Mouse (Mus musculus): ENCODE data around the gene Ssxa1. TPM values are rescaled to one million over a fixed set of nuclear protein-coding genes. Genes with fewer than 3 reads are reported as not detected.
"Not testable (repeated sequence)": the region's sequence is repeated elsewhere in the genome, so short reads cannot be mapped to it uniquely, and the experiment has no call there.

Ssxa1 gene
- polyA plus RNA-seq (2015; fragmentation: Nextera tagmentation; extraction: Ambion mirVana): not detected in 2 replicates

- 66% methylated on average over 4 of the region's 4 CpGs for WGBS
- H3K4me3 ChIP-seq: no peak within 1 kb of the TSS
- H3K27ac ChIP-seq (replicated peaks): no peak within 1 kb of the TSS
- H3K9ac ChIP-seq: no peak within 1 kb of the TSS
- H3K9me3 ChIP-seq: no peaks in the 10 kb centered on the region
- H3K27me3 ChIP-seq (replicated peaks): no peaks in the 10 kb centered on the region
- H3K4me2 ChIP-seq: no peak within 1 kb of the TSS
- no peaks in the 10 kb centered on the region for H3K36me3 ChIP-seq
- ATAC-seq (ENCODE audit: extremely low read depth, insufficient number of reproducible peaks, low FRiP score, low TSS enrichment): no peak
- H3K4me1 ChIP-seq: no peaks in the 10 kb centered on the region
These were observed at the start of gene Ssxa1 for GRCm38 (mm10) chrX:21115520-21115919. Gene Ssxa1, plus strand, starts transcription at chrX:21115820.

DNA sequence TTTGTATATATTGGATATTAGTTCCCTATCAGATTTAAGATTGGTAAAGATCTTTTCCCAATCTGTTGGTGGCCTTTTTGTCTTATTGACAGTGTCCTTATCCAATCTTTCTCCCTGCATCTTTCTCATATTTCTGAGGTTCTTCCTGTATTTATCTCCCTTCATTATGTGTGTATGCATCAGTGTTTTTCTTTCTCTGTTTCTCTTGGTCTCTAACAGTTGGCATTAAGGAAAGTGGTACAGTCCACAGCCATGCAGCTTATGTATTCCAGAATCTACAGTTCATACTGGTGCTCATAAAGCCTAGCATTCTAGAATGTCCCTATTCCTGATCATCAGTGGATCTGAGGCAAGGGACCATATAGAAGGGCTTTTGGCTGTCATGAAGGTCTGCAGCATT is 47.5 kb upstream of the Ssxa1 start, which contains the start of gene Spaca5:
Gene Spaca5 (plus strand): TSS at position 301 of the 400 bp plus-strand sequence.
- Histone ChIP-seq H3K4me2 (no peak within 1 kb of the TSS), H3K36me3 (no peaks in the 10 kb centered on the region), H3K9me3 (no peaks in the 10 kb centered on the region), H3K4me3 (no peak within 1 kb of the TSS), H3K27me3 (replicated peaks) (no peaks in the 10 kb centered on the region), H3K4me1 (no peaks in the 10 kb centered on the region), H3K27ac (replicated peaks) (no peak within 1 kb of the TSS), H3K9ac (no peak within 1 kb of the TSS)
- ATAC-seq (ENCODE audit: extremely low read depth, insufficient number of reproducible peaks, low FRiP score, low TSS enrichment): no peak

- 0 out of 2 replicates have a peak, but pooled peaks cover 1% of the 10 kb centered on the region for H3K9me3 ChIP-seq
- no peaks in the 10 kb centered on the region for H3K4me1 ChIP-seq
- H3K4me3 ChIP-seq: peak overlapping the region; percentile 58
- peak overlapping the region; percentile 68 for H3K4me2 ChIP-seq
- H3K36me3 ChIP-seq: peaks cover 5% of the 10 kb centered on the region
- WGBS: 28% methylated on average over 6 of the region's 6 CpGs
- 0 out of 2 replicates have a peak overlapping the region, but pooled peaks have one; percentile 70 for H3K27ac ChIP-seq (replicated peaks)
- H3K9ac ChIP-seq: peak overlapping the region; percentile 75
- no peaks in the 10 kb centered on the region for H3K27me3 ChIP-seq (replicated peaks)
- no peak for ATAC-seq (ENCODE audit: extremely low read depth, insufficient number of reproducible peaks, low FRiP score, low TSS enrichment)
These were observed 27.0 kb upstream of the Ssxa1 start for GRCm38 (mm10) chrX:21088645-21088982.

DNA sequence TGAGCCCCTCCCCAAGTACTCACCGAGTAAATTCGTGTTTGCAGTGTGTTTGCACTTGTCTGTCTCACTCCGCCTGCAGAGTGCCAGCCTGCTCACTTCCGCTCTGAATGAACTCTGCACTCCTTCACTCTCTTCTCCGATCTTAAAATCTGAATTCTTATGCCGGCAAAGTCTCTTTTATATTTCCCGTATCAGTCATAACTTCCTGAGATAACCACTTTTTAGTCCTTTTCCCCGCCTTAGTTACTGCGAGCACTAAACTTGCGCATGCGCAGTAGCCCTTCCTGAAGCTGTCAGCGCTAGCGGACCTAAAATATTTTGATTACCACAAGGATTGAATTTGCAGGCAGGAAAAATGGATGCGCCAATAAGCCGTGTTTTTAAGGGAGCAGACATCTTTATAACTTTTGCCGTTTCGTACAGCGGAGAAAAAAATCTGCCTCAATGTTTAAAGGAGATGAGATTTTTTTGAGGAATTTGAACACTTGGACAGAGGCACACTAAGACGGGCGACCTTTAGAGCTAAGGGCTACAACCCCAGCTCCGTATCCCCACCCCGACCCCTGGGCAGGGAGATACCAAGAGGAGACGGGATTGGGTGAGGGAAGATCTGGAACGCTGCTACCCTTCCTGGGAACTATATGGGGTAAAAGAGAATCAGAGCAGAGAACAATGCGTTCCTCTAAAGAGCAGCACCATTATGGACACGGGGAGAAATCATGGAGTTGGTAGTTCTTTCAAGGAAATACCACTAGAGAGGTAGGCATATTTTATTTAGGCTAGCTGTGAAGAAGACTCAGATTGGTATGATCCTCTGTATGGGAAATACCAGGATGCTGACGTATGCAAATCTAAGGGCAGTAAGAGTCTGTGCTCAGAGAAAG is 26.4 kb upstream of the Ssxa1 start, which contains the start of gene Zfp300:
Gene Zfp300 (minus strand): TSS at position 545 of the 884 bp plus-strand sequence.
- no peak for ATAC-seq (ENCODE audit: extremely low read depth, insufficient number of reproducible peaks, low FRiP score, low TSS enrichment)
- 13% methylated on average over 27 of the region's 27 CpGs for WGBS

DNA sequence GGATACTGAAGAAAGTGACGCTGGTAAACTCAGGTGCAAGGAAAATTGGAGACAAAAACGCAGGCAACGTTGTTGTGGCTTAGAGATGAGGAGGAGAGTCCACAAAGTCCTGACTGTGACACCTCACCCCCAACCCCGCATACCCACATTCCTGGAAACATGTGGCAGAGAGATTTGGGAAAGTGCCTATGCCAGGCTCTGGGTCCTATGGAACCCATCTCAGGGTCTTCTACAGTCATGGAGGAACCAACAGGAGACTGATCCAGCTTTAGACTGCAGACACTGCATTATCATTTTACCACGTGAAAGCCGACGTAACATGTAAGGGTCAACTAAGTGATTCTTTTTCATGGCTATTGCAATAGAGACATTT is 25.8 kb upstream of the Ssxa1 start:
- H3K27me3 ChIP-seq (replicated peaks): no peaks in the 10 kb centered on the region
- H3K27ac ChIP-seq (replicated peaks): no peak overlapping the region; the same call in 1 of the 2 replicates
- H3K9me3 ChIP-seq: no peaks in the 10 kb centered on the region
- 51% methylated on average over 7 of the region's 7 CpGs for WGBS
- no peak for ATAC-seq (ENCODE audit: extremely low read depth, insufficient number of reproducible peaks, low FRiP score, low TSS enrichment)
- no peaks in the 10 kb centered on the region for H3K36me3 ChIP-seq
- H3K4me1 ChIP-seq: no peaks in the 10 kb centered on the region
- peak overlapping the region; percentile 75; the same call in 1 of the 2 replicates for H3K9ac ChIP-seq
- peak overlapping the region; percentile 58 for H3K4me3 ChIP-seq
- H3K4me2 ChIP-seq: peak overlapping the region; percentile 68

More for the DNA sequence above, 26.4 kb upstream of the Ssxa1 start, which contains the start of gene Zfp300:
- no peaks in the 10 kb centered on the region for H3K9me3 ChIP-seq
- H3K4me3 ChIP-seq: peak within 1 kb of the TSS; percentile 58
- no peaks in the 10 kb centered on the region for H3K27me3 ChIP-seq (replicated peaks)
- no peaks in the 10 kb centered on the region for H3K36me3 ChIP-seq
- H3K27ac ChIP-seq (replicated peaks): peak within 1 kb of the TSS; percentile 70
- peak within 1 kb of the TSS; percentile 68 for H3K4me2 ChIP-seq
- H3K9ac ChIP-seq: peak within 1 kb of the TSS; percentile 75
- H3K4me1 ChIP-seq: no peaks in the 10 kb centered on the region

DNA sequence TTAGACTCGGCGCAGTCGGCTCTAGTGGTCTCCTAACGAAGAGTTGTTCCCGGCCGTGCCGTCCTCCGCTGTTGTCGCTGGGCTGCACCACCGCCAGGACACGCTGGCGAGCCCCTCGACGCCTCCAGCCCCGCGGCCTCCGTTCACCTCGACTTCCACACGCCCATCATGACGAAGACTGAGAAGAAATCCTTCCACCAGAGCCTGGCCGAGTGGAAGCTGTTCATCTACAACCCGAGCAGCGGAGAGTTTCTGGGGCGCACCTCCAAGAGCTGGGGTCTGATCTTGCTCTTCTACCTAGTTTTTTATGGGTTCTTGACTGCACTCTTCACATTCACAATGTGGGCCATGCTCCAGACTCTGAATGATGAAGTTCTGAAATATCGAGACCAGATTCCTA is 31.1 kb downstream of the Ssxa1 start:
- not testable (repeated sequence) for H3K4me2 ChIP-seq; H3K27me3 ChIP-seq (replicated peaks); H3K9ac ChIP-seq; H3K4me3 ChIP-seq; H3K36me3 ChIP-seq; H3K4me1 ChIP-seq; H3K27ac ChIP-seq (replicated peaks); H3K9me3 ChIP-seq; ATAC-seq (ENCODE audit: extremely low read depth, insufficient number of reproducible peaks, low FRiP score, low TSS enrichment)
- WGBS: 88% methylated on average over 25 of the region's 25 CpGs

Other genes starting within 250 kb of the Ssxa1 start
- 32.4 and 35.9 TPM in 2 replicates for gene Timp1, start 245.7 kb upstream of the Ssxa1 start, polyA plus RNA-seq (2015; fragmentation: Nextera tagmentation; extraction: Ambion mirVana)
- 0.05 and 0.15 TPM in 2 replicates for gene Syn1, start 194.8 kb upstream of the Ssxa1 start, polyA plus RNA-seq (2015; fragmentation: Nextera tagmentation; extraction: Ambion mirVana)
- gene Cfp, start 184.3 kb upstream of the Ssxa1 start, polyA plus RNA-seq (2015; fragmentation: Nextera tagmentation; extraction: Ambion mirVana): 2.5 and 3.8 TPM in 2 replicates
- 9.9 and 11.1 TPM in 2 replicates for gene Elk1, start 165.2 kb upstream of the Ssxa1 start, polyA plus RNA-seq (2015; fragmentation: Nextera tagmentation; extraction: Ambion mirVana)
- 46.6 and 56.5 TPM in 2 replicates for gene Uxt, start 153.8 kb upstream of the Ssxa1 start, polyA plus RNA-seq (2015; fragmentation: Nextera tagmentation; extraction: Ambion mirVana)
- 3.3 and 3.5 TPM in 2 replicates for gene Zfp182, start 53.5 kb upstream of the Ssxa1 start, polyA plus RNA-seq (2015; fragmentation: Nextera tagmentation; extraction: Ambion mirVana)
- not detected in 2 replicates for gene Spaca5, start 47.4 kb upstream of the Ssxa1 start, polyA plus RNA-seq (2015; fragmentation: Nextera tagmentation; extraction: Ambion mirVana)
- 0.60 and 1.2 TPM in 2 replicates for gene Zfp300, start 26.3 kb upstream of the Ssxa1 start, polyA plus RNA-seq (2015; fragmentation: Nextera tagmentation; extraction: Ambion mirVana)
- not detected in 2 replicates for gene Gm21876, start 59.8 kb downstream of the Ssxa1 start, polyA plus RNA-seq (2015; fragmentation: Nextera tagmentation; extraction: Ambion mirVana)